Mouse (Mus musculus) stomach, postnatal 0 days (tissue): ENCODE results near the gene Cntrob.

Experiments used
- CTCF ChIP-seq: IDR thresholded peaks from 2 replicates; pipeline ENCODE4 v1.5.1; 2016; ENCODE audit warnings: antibody characterized with exemption, low read depth, mild to moderate bottlenecking, moderate library complexity
- EP300 ChIP-seq: optimal IDR thresholded peaks from 2 replicates; pipeline ENCODE3; 2016; ENCODE audit warnings: antibody characterized with exemption

GRCm38 (mm10) chr11:69326408-69327156 is 3.0 kb upstream of the Cntrob start:
- TF ChIP-seq CTCF (no peak), EP300 (no peak)
